Comparison of ENCODE assay signal across 22 mouse cellular contexts in genomic region chr11:68767762-68768542, GRCm38 (mm10).
DNase-seq lines count a peak whose midpoint lies in the region; ATAC-seq and TF ChIP-seq lines count a peak whose summit lies in the region.
"Had no signal": no experiment of that assay in that cellular context is flagged by ENCODE, and none has a peak within 500 bp of the region (broad histone marks: within the 10 kb centered on the region; RNA-seq: fewer than 3 reads in every experiment).

No protein-coding gene starts in this region.

- peak; percentile 60 for TF ChIP-seq EP300 in liver, embryonic 14.5 days (IDR thresholded peaks at IDR 0.05; ENCODE audit: low read depth)

- peaks cover 23% of the 10 kb centered on the region for H3K36me3 ChIP-seq in liver, embryonic 14.5 days (replicated peaks; ENCODE audit: control insufficient read depth, insufficient read depth, low read depth)

- peak; percentile 85 for ATAC-seq in erythroid progenitor cell, adult 5-6 weeks (replicated peaks; ENCODE audit: low FRiP score, poor library complexity, severe bottlenecking)
- ATAC-seq in liver, embryonic 14.5 days (ENCODE audit: insufficient read depth), result peak; percentile 90
- ATAC-seq: intestine, embryonic 15.5 days; midbrain, embryonic 16.5 days had no signal

- no peaks in the 10 kb centered on the region for H3K9me3 ChIP-seq in liver, embryonic 14.5 days (ENCODE audit: control insufficient read depth, low read length)
- H3K9me3 ChIP-seq: embryonic facial prominence, embryonic 15.5 days; heart, embryonic 10.5 days; hindbrain, embryonic 15.5 days; intestine, embryonic 15.5 days had no signal

- peak; percentile 31 for DNase-seq in c-Kit-positive CD71-positive TER-119-positive erythroid progenitor cells, embryonic 14.5 days (ENCODE audit: low spot score)
- DNase-seq in liver, embryonic 14.5 days (ENCODE audit: low read depth in 3 of 3, low spot score in 3 of 3), result peak in 1 of 3 experiments; percentile 37
- DNase-seq in naive thymus-derived CD4-positive, alpha-beta T cell, adult 2 months (ENCODE audit: low read depth), result peak; percentile 12
- DNase-seq in gastrocnemius, adult 18-20 months (ENCODE audit: low spot score), result no peak
- DNase-seq in lung, postnatal 25 days (ENCODE audit: low spot score), result no peak
- no peak for DNase-seq in gastrocnemius, postnatal 10 days
- DNase-seq: adrenal gland, postnatal 10 days; cerebellum, adult 9-11 months; kidney, adult 8-10 months; kidney, postnatal 10 days; lung, adult 18-20 months; lung, postnatal 10 days; right cerebral cortex, adult 18-20 months; right cerebral cortex, postnatal 4 days; thymus, postnatal 14 days had no signal

- WGBS in liver, embryonic 14.5 days (ENCODE audit: insufficient replicate concordance), result 41% methylated on average over 10 of the region's 10 CpGs

- no peaks in the 10 kb centered on the region for H3K27me3 ChIP-seq in liver, embryonic 14.5 days (ENCODE audit: control insufficient read depth, insufficient read depth, low read length)
- H3K27me3 ChIP-seq: embryonic facial prominence, embryonic 15.5 days; hindbrain, embryonic 15.5 days; intestine, embryonic 15.5 days had no signal

- H3K4me2 ChIP-seq in liver, embryonic 14.5 days (ENCODE audit: low read depth), result peak overlapping the region; percentile 49
- H3K4me2 ChIP-seq: embryonic facial prominence, embryonic 15.5 days; hindbrain, embryonic 15.5 days; intestine, embryonic 15.5 days had no signal

- H3K4me3 ChIP-seq in liver, embryonic 14.5 days (ENCODE audit: insufficient read depth in 1 of 2, low read depth in 2 of 2, low read length in 2 of 2), result peak overlapping the region; percentile 19 to 21; a peak in 2 of 4 replicates
- H3K4me3 ChIP-seq: embryonic facial prominence, embryonic 15.5 days; heart, embryonic 10.5 days; hindbrain, embryonic 15.5 days; intestine, embryonic 15.5 days; myocyte had no signal

- TF ChIP-seq CTCF in liver, embryonic 14.5 days (IDR thresholded peaks at IDR 0.05; ENCODE audit: low read depth), result no peak

- 0 out of 2 replicates have a peak overlapping the region, but pooled peaks have one; percentile 5 for H3K9ac ChIP-seq in liver, embryonic 14.5 days (replicated peaks)
- H3K9ac ChIP-seq: embryonic facial prominence, embryonic 15.5 days; hindbrain, embryonic 15.5 days; intestine, embryonic 15.5 days had no signal

- H3K27ac ChIP-seq in liver, embryonic 14.5 days, result peak overlapping the region; percentile 55
- H3K27ac ChIP-seq: embryonic facial prominence, embryonic 15.5 days; heart, embryonic 10.5 days; hindbrain, embryonic 15.5 days; intestine, embryonic 15.5 days had no signal

- H3K4me1 ChIP-seq in liver, embryonic 14.5 days (replicated peaks; ENCODE audit: control insufficient read depth in 2 of 2, insufficient read depth in 2 of 2, low read length in 1 of 2), result peaks cover 12 to 31% of the 10 kb centered on the region in 2 experiments
- H3K4me1 ChIP-seq: embryonic facial prominence, embryonic 15.5 days; heart, embryonic 10.5 days; hindbrain, embryonic 15.5 days; intestine, embryonic 15.5 days had no signal

Comparison
In these comparisons a context has a peak if more than half of its experiments do, and no peak if none do; other contexts are left out.
1. DNase-seq: peak in c-Kit-positive CD71-positive TER-119-positive erythroid progenitor cells, embryonic 14.5 days (single experiment) and naive thymus-derived CD4-positive, alpha-beta T cell, adult 2 months (single experiment); none in gastrocnemius, adult 18-20 months (single experiment), lung, postnatal 25 days (single experiment) and gastrocnemius, postnatal 10 days (single experiment).